Mouse (Mus musculus): ENCODE results near the gene Fuom. TPM values are rescaled to one million over a fixed set of nuclear protein-coding genes. Genes with fewer than 3 reads are reported as not detected.
A peak's percentile ranks its signal among the peaks of the same experiment; 100 is the strongest.
"Not testable (repeated sequence)": the region's sequence is repeated elsewhere in the genome, so short reads cannot be mapped to it uniquely, and the experiment has no call there.

Gene Fuom
- 12.7 and 13.5 TPM in 2 replicates for polyA plus RNA-seq (2014; fragmentation: Nextera tagmentation; extraction: Ambion mirVana)

DNA sequence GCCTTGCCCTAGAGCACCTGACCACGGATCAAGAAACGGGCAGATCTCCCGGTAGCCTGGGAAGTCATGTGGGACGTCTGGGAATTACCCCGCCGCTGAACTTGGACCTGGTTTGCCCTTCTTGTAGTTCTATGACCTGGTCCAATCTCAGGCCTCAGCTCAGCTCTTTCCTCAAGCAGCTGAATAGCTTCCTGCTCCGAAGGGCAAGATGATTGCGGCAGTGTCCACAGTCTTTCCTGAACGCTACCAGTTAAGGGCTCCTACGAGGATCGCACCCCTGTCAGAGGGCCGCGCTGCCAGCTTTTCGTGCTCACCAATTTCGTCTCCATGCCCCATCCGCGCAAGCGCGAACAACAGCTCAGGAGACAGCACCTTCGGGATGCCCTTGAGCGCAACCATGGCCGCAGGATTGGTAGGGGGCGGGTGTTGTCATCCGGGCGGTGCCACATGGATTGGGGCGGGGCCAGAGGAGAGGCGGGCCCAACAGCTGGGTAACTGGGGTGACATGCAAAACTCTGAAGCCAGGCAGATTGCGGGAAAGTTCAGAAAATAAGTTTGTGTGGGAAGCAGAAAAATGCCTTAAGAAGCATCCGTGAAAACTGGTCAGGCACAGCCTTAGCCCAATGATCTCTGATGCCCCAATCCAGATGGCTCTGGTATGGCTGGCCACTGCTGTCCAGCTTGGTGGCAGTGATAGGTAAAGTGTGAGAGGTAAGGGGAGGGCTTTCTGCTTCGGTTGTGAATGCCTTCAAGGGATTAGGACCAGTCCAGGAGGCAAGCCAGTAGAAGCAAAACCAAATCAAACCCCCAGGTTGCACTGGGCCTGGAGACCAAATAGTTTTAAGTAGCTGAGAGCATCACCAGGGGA lies at the start of gene Fuom:
Gene Fuom (minus strand): TSS at position 449 of the 868 bp plus-strand sequence.
- Histone ChIP-seq H3K4me2 (peak within 1 kb of the TSS; percentile 88), H3K9me3 (ENCODE audit: control insufficient read depth, low read length) (no peaks in the 10 kb centered on the region), H3K4me1 (replicated peaks; ENCODE audit: control insufficient read depth, insufficient read depth, low read length) (peaks cover 4% of the 10 kb centered on the region), H3K27me3 (replicated peaks; ENCODE audit: control insufficient read depth, insufficient read depth, low read length) (no peaks in the 10 kb centered on the region), H3K36me3 (ENCODE audit: control insufficient read depth, insufficient read depth, low read length) (peaks cover 7% of the 10 kb centered on the region; the same call in 1 of the 2 replicates), H3K9ac (ENCODE audit: low read depth, low read length) (peak within 1 kb of the TSS; percentile 55), H3K4me3 (ENCODE audit: low read depth, low read length) (peak within 1 kb of the TSS; percentile 49), H3K27ac (ENCODE audit: low read depth, low read length) (no peak within 1 kb of the TSS)
- peak; percentile 82 for DNase-seq (ENCODE audit: low spot score)
- peak; percentile 88 for ATAC-seq (replicated peaks; ENCODE audit: low FRiP score)
- WGBS: 1% methylated on average over 30 of the region's 30 CpGs

DNA sequence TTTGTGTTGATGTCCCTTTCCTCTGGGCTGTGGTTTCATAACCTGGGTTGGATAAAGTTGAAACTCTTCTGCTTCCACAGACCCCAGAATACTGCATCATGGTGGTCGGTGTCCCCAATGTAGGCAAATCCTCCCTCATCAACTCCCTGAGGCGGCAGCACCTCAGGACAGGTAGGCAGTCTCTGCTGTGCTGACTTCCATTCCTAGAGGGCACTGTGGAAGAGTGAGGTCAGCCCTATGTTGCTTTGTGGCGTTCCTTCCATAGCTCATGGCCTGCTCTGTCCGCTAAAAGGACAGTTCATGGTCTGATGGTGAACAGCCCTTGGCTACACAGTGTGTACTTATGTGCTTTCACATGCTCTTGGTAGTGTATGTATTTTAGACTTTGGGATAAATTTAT lies 42.3 kb upstream of the Fuom start:
- 84% methylated on average over 4 of the region's 4 CpGs for WGBS
- DNase-seq (ENCODE audit: low spot score) (no peak), ATAC-seq (replicated peaks; ENCODE audit: low FRiP score) (no peak)
- Histone ChIP-seq H3K27ac (ENCODE audit: low read depth, low read length) (no peak overlapping the region), H3K27me3 (replicated peaks; ENCODE audit: control insufficient read depth, insufficient read depth, low read length) (no peaks in the 10 kb centered on the region), H3K4me1 (replicated peaks; ENCODE audit: control insufficient read depth, insufficient read depth, low read length) (no peaks in the 10 kb centered on the region), H3K9me3 (ENCODE audit: control insufficient read depth, low read length) (no peaks in the 10 kb centered on the region), H3K36me3 (ENCODE audit: control insufficient read depth, insufficient read depth, low read length) (no peaks in the 10 kb centered on the region; the same call in 1 of the 2 replicates), H3K9ac (ENCODE audit: low read depth, low read length) (no peak overlapping the region), H3K4me3 (ENCODE audit: low read depth, low read length) (no peak overlapping the region), H3K4me2 (no peak overlapping the region)

DNA sequence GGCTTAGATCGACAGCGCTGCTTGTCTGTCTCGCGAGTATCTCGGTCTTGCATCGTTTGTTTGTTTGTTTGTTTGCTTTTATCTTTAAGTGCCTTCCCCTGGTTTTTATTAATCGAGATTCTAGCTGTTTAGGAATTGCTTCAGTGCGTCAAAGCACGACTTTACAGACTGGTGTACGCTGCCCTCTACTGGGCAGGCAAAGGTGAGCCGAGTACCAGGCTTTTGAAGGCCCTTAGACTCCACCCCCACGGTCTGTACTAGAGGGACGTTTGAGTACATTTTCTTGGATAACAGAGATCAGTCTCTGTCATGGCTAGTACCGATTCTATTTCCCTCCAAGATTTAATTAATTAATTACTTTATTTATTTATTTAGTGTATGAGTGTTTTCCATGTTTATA lies 39.1 kb upstream of the Fuom start:
- no peaks in the 10 kb centered on the region for H3K4me1 ChIP-seq (replicated peaks; ENCODE audit: control insufficient read depth, insufficient read depth, low read length)
- no peak overlapping the region for H3K9ac ChIP-seq (ENCODE audit: low read depth, low read length)
- DNase-seq (ENCODE audit: low spot score): no peak
- H3K27me3 ChIP-seq (replicated peaks; ENCODE audit: control insufficient read depth, insufficient read depth, low read length): no peaks in the 10 kb centered on the region
- H3K27ac ChIP-seq (ENCODE audit: low read depth, low read length): no peak overlapping the region
- H3K36me3 ChIP-seq (ENCODE audit: control insufficient read depth, insufficient read depth, low read length): no peaks in the 10 kb centered on the region; the same call in 1 of the 2 replicates
- ATAC-seq (replicated peaks; ENCODE audit: low FRiP score): no peak
- H3K9me3 ChIP-seq (ENCODE audit: control insufficient read depth, low read length): no peaks in the 10 kb centered on the region
- H3K4me2 ChIP-seq: no peak overlapping the region
- 5% methylated on average over 14 of the region's 14 CpGs for whole genome bisulfite sequencing
- no peak overlapping the region for H3K4me3 ChIP-seq (ENCODE audit: low read depth, low read length)

DNA sequence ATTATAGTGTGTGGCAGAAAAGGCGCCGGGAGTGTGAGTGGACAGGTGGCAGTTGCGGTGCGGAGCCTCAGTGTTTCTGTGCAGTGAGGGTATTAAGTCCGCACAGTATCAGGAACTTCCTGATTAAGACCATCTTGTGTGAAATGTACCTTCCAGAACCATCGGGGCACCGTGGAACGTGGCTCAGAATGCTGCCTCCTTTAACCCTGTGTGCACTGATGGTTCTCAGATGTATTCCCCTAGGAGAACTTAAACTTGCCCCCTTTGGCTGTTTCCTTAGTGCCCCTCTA lies 35.7 kb upstream of the Fuom start:
- Histone ChIP-seq H3K27ac (ENCODE audit: low read depth, low read length) (peak overlapping the region; percentile 65), H3K9ac (ENCODE audit: low read depth, low read length) (peak overlapping the region; percentile 80), H3K4me2 (peak overlapping the region; percentile 80), H3K36me3 (ENCODE audit: control insufficient read depth, insufficient read depth, low read length) (no peaks in the 10 kb centered on the region), H3K9me3 (ENCODE audit: control insufficient read depth, low read length) (no peaks in the 10 kb centered on the region), H3K4me1 (replicated peaks; ENCODE audit: control insufficient read depth, insufficient read depth, low read length) (no peaks in the 10 kb centered on the region), H3K27me3 (replicated peaks; ENCODE audit: control insufficient read depth, insufficient read depth, low read length) (no peaks in the 10 kb centered on the region), H3K4me3 (ENCODE audit: low read depth, low read length) (peak overlapping the region; percentile 60)
- ATAC-seq (replicated peaks; ENCODE audit: low FRiP score) (no peak), DNase-seq (ENCODE audit: low spot score) (no peak)
- under 1% methylated on average over 8 of the region's 8 CpGs for WGBS

DNA sequence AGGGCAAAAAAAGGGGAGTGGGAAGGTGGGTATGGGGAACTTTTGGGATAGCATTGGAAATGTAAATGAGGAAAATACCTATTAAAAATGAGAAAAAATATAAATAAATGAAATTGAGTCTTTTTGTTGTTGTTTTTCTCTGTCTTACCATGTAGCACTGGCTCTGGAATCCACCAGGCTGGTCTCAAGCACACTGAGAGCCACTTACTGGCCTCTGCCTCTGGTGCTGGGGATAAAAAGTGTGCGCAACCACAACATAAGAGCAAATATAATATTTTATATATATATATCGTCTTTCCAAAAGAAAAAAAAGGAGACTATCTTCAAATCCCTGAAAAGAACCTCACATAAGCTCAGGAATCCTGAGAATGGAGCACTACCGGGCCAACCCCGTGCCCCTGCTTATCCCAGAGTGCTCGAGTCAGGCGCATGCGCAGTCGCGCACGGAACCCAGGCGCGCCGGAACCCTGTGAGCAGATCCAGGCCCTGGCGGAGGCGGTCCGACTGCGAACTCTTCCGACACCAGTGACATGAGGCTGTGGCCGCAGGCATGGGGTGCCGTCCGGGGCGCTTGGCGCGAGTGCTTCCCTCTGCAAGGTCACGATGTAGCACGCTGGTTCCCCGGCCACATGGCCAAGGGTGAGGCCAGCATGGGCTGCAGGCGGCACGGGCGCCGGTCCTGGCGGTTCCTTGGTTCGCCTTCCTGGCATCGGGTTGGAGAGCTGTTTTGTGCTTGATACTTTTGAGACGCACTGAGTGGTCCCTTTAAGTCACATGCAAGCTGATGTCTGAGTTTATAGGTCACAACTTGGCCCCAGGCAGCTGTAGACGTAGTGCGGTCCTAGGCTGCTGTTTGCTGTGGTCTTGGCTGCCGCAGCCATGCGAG lies 35.1 kb upstream of the Fuom start, which contains the start of gene Mtg1:
Gene Mtg1 (plus strand): TSS at position 430 of the 886 bp plus-strand sequence.
- DNase-seq (ENCODE audit: low spot score): peak; percentile 97
- Histone ChIP-seq H3K9ac (ENCODE audit: low read depth, low read length) (peak within 1 kb of the TSS; percentile 80), H3K36me3 (ENCODE audit: control insufficient read depth, insufficient read depth, low read length) (no peaks in the 10 kb centered on the region), H3K9me3 (ENCODE audit: control insufficient read depth, low read length) (no peaks in the 10 kb centered on the region), H3K4me1 (replicated peaks; ENCODE audit: control insufficient read depth, insufficient read depth, low read length) (no peaks in the 10 kb centered on the region), H3K4me2 (peak within 1 kb of the TSS; percentile 80), H3K27me3 (replicated peaks; ENCODE audit: control insufficient read depth, insufficient read depth, low read length) (no peaks in the 10 kb centered on the region), H3K27ac (ENCODE audit: low read depth, low read length) (peak within 1 kb of the TSS; percentile 65), H3K4me3 (ENCODE audit: low read depth, low read length) (peak within 1 kb of the TSS; percentile 60)
- peak; percentile 97 for ATAC-seq (replicated peaks; ENCODE audit: low FRiP score)
- WGBS: 2% methylated on average over 39 of the region's 39 CpGs

DNA sequence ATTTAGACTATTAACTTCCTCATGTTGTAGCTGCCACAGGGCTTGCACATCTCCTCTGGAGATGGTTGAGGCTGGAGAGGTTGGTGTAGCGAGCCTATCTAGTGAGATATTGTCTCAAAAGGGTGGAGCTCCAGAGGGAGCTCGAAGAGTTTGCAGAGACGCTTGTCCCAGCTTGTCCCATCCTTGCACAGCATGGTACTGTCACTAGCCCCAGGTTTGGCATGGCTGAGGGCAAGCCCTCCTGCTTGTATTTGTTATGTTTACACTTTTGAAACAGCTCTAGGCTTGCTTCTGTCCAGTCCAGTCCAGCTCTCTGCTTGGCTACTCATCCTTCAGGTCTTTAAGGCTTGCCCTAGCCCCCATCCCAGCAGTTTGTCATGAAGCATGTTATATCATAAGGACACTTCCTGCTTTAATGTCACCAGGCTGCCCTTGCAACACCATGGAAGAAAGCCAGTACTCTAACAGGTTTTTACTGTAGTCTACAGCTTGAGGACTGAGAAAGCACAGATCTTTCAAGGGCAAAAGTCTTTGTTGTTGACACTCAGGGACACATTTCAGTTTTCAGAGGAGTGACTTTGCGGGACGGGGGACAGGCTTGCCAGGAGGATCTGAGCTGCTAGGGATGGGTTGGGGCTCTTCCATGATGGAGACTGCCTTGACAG lies 33.0 kb upstream of the Fuom start:
- no peaks in the 10 kb centered on the region for H3K4me1 ChIP-seq (replicated peaks; ENCODE audit: control insufficient read depth, insufficient read depth, low read length)
- H3K27me3 ChIP-seq (replicated peaks; ENCODE audit: control insufficient read depth, insufficient read depth, low read length): no peaks in the 10 kb centered on the region
- H3K9ac ChIP-seq (ENCODE audit: low read depth, low read length): no peak overlapping the region
- H3K36me3 ChIP-seq (ENCODE audit: control insufficient read depth, insufficient read depth, low read length): no peaks in the 10 kb centered on the region
- ATAC-seq (replicated peaks; ENCODE audit: low FRiP score) (no peak), DNase-seq (ENCODE audit: low spot score) (no peak)
- WGBS: 75% methylated on average over 5 of the region's 5 CpGs
- no peak overlapping the region for H3K27ac ChIP-seq (ENCODE audit: low read depth, low read length)
- H3K4me3 ChIP-seq (ENCODE audit: low read depth, low read length): no peak overlapping the region
- H3K9me3 ChIP-seq (ENCODE audit: control insufficient read depth, low read length): no peaks in the 10 kb centered on the region
- H3K4me2 ChIP-seq: no peak overlapping the region

DNA sequence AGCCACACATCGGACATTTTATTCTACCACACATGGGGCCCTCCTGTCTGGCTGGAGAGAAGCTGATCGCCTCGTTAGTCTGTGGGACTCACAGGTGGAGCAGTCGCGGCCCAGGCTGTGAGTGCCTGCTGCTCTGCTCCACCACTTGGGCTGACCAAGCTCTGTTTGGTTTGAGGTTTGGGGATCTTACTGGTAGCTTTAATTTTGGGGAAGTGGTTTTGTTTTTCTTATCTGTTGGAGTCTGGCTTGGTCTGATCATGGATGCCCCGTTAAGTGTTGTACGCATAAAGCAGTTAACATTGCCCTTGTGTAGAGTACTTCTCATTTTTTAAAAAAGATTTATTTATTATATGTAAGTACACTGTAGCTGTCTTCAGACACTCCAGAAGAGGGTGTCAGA lies 31.8 kb upstream of the Fuom start:
- not testable (repeated sequence) for H3K27me3 ChIP-seq (replicated peaks; ENCODE audit: control insufficient read depth, insufficient read depth, low read length); H3K9me3 ChIP-seq (ENCODE audit: control insufficient read depth, low read length); H3K36me3 ChIP-seq (ENCODE audit: control insufficient read depth, insufficient read depth, low read length); DNase-seq (ENCODE audit: low spot score); H3K9ac ChIP-seq (ENCODE audit: low read depth, low read length); H3K4me2 ChIP-seq; H3K4me3 ChIP-seq (ENCODE audit: low read depth, low read length); H3K4me1 ChIP-seq (replicated peaks; ENCODE audit: control insufficient read depth, insufficient read depth, low read length); H3K27ac ChIP-seq (ENCODE audit: low read depth, low read length); ATAC-seq (replicated peaks; ENCODE audit: low FRiP score)
- 64% methylated on average over 5 of the region's 7 CpGs for WGBS

DNA sequence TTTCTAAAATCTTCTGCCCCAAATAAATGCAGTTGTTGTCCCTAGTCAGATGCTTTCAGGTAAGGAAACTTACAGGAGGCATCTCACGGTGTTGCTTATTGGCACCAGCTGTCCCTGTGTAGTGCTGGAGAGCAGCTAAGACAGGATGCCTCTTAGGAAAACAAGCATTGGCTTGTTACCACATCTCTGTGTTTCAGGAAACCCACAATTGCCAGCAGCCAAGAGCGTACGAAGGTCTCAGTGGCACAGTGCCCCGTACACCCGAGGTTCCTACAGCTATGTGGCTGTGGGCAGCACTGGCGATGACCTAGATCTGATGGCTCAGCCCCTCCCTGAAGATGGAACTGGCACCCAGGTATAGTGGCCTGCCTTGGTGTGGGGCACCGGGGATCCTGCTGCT lies 29.9 kb upstream of the Fuom start:
- WGBS: 80% methylated on average over 6 of the region's 7 CpGs
- H3K9ac ChIP-seq (ENCODE audit: low read depth, low read length); ATAC-seq (replicated peaks; ENCODE audit: low FRiP score); H3K4me1 ChIP-seq (replicated peaks; ENCODE audit: control insufficient read depth, insufficient read depth, low read length); H3K27ac ChIP-seq (ENCODE audit: low read depth, low read length); DNase-seq (ENCODE audit: low spot score); H3K27me3 ChIP-seq (replicated peaks; ENCODE audit: control insufficient read depth, insufficient read depth, low read length); H3K36me3 ChIP-seq (ENCODE audit: control insufficient read depth, insufficient read depth, low read length); H3K4me3 ChIP-seq (ENCODE audit: low read depth, low read length); H3K9me3 ChIP-seq (ENCODE audit: control insufficient read depth, low read length); H3K4me2 ChIP-seq: not testable (repeated sequence)
